Mouse (Mus musculus) erythroblast, embryonic 14.5 days (primary cell): ENCODE measurements around the gene Sbf1. TPM values are rescaled to one million over a fixed set of nuclear protein-coding genes. Genes with fewer than 3 reads are reported as not detected.

Experiments used
- H3K27me3 ChIP-seq: 2 replicates; pipeline ENCODE4 v1.6.1; 2012; ENCODE audit warnings: inconsistent platforms; ENCODE audit not compliant: control insufficient read depth
- H3K36me3 ChIP-seq: 2 replicates; pipeline ENCODE4 v1.6.1; 2012; ENCODE audit warnings: mild to moderate bottlenecking, inconsistent platforms; ENCODE audit not compliant: control insufficient read depth
- H3K4me1 ChIP-seq: 2 replicates; pipeline ENCODE4 v1.6.1; 2012; ENCODE audit warnings: inconsistent platforms; ENCODE audit not compliant: control insufficient read depth
- H3K4me3 ChIP-seq: replicated peaks from 2 replicates; pipeline ENCODE3; 2012; ENCODE audit warnings: moderate library complexity, mild to moderate bottlenecking, inconsistent platforms
- H3K9me3 ChIP-seq: 2 replicates; pipeline ENCODE4 v1.6.1; 2012; ENCODE audit warnings: low read length, inconsistent platforms, mixed read lengths; ENCODE audit not compliant: control insufficient read depth
- GATA1 ChIP-seq: IDR thresholded peaks from 2 replicates; pipeline ENCODE4 v1.6.1; 2012; ENCODE audit warnings: low read length, inconsistent platforms, mixed read lengths
- TAL1 ChIP-seq: IDR thresholded peaks from 3 replicates; pipeline ENCODE4 v1.6.1; 2012; ENCODE audit warnings: low read length, inconsistent platforms, mixed read lengths
- polyA plus RNA-seq: library from polyadenylated mRNA; stranded (reverse); fragments of >175 nt; gene quantifications from 2 replicates; pipeline ENCODE4 v1.2.3, GENCODE M21; 2012

The Sbf1 gene
- polyA plus RNA-seq = 28.7 and 42.5 TPM in 2 replicates

DNA sequence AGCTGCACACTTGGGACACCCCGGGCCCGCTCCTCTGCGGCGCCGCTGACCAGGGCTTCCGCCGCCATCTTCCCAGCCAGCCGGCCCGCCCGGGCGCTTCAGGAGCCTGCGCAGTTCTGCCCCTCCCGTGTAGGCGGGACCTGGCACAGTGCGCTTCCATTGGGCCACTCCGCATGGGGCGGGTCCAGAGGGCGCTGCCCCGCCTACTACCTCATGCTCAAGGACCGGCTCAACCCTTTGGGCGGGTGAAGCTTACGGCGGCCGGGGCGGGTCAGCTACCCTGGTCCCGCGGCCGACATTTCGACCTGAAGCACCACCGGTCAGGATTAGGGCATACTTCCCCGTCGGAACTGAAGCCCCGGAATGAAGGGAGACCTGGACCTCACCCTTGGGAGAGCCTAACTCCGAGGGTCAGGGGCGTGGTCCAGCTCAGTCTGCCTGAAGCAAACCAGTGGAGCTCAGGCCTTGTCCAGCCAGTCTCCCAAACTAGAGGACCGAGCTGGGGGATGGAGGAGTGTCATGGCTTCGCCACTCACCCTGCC is at the start of gene Sbf1:
Gene Sbf1 (minus strand): TSS at position 122 of the 542 bp plus-strand sequence.
- peaks cover 51% of the 10 kb centered on the region for H3K4me1 ChIP-seq

GRCm38 (mm10) chr15:89363051-89363450 is 47.9 kb upstream of the Sbf1 start:
- Histone ChIP-seq H3K27me3 (no peaks in the 10 kb centered on the region), H3K4me1 (peaks cover 26% of the 10 kb centered on the region), H3K9me3 (no peaks in the 10 kb centered on the region), H3K36me3 (peaks cover 99% of the 10 kb centered on the region), H3K4me3 (no peak overlapping the region)
- TF ChIP-seq TAL1 = no peak
- TF ChIP-seq GATA1 = no peak

More for the DNA sequence above, at the start of gene Sbf1:
- peak within 1 kb of the TSS; percentile 70 for H3K4me3 ChIP-seq
- H3K9me3 ChIP-seq = no peaks in the 10 kb centered on the region
- H3K27me3 ChIP-seq = no peaks in the 10 kb centered on the region
- H3K36me3 ChIP-seq = peaks cover 13% of the 10 kb centered on the region
- TF ChIP-seq GATA1 (no peak), TAL1 (no peak)

GRCm38 (mm10) chr15:89358784-89359183 is 43.7 kb upstream of the Sbf1 start:
- Histone ChIP-seq H3K27me3 (no peaks in the 10 kb centered on the region), H3K9me3 (no peaks in the 10 kb centered on the region), H3K36me3 (peaks cover 77% of the 10 kb centered on the region), H3K4me1 (peaks cover 55% of the 10 kb centered on the region), H3K4me3 (no peak overlapping the region)
- no peak for TF ChIP-seq GATA1
- no peak for TF ChIP-seq TAL1

- 0 out of 2 replicates have a peak, but pooled peaks have one; percentile 12 for TF ChIP-seq GATA1
- no peak for TF ChIP-seq TAL1
- Histone ChIP-seq H3K4me3 (peak overlapping the region; percentile 97), H3K27me3 (no peaks in the 10 kb centered on the region), H3K4me1 (peaks cover 59% of the 10 kb centered on the region), H3K36me3 (peaks cover 77% of the 10 kb centered on the region), H3K9me3 (no peaks in the 10 kb centered on the region)
Measured at GRCm38 (mm10) chr15:89356372-89356771, 41.3 kb upstream of the Sbf1 start.

DNA sequence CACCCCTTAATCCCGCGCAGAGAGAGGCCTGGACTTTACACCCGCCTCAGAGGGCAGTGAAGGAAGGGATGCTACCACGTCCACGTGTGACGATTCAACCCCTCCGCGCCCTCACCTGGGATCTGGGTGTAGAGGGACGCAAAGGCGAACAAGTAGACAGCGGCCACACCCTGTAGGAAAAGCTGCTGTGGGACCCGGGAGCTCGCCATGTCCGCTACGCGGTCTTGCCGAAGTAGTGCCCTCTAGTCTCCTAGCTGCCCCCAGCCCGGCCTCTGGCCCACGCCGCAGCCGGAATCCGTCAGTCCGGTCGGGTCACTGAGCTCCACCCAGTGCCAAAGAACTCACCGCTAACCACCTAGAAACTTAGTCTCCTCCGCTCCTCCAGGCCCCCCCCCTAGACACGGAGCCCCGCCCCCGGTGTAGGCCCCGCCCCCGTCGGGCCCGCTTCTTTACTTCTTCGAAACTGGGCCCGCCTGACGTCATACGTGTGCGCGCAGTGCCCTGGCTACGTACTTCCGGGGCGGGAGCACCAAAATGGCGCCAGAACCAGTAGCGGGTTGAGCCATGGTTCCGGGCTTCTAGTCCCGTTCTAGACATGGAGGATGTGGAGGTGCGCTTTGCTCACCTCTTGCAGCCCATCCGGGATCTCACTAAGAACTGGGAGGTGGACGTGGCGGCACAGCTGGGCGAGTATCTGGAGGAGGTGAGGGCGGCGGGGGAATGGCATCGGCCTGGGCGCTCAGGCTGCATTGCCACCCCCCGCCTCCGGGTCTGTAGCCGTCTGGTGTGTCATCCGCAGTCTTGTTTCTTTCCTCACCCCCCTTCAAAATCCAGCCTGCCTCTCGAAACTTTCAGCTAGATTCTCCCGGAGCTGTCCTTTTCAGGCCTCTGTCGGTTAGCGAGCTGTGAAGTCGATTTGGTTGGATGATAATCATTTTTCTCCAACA is 40.4 kb upstream of the Sbf1 start, which contains the start of the genes Lmf2 and Ncaph2:
Gene Lmf2 (minus strand): TSS at position 419 of the 947 bp plus-strand sequence.
Gene Ncaph2 (plus strand): TSS at position 479 of the 947 bp plus-strand sequence.
- Histone ChIP-seq H3K27me3 (no peaks in the 10 kb centered on the region), H3K4me1 (peaks cover 56% of the 10 kb centered on the region), H3K36me3 (peaks cover 77% of the 10 kb centered on the region), H3K9me3 (no peaks in the 10 kb centered on the region), H3K4me3 (peak within 1 kb of the TSS; percentile 97)
- TF ChIP-seq TAL1 (no peak), GATA1 (no peak)

DNA sequence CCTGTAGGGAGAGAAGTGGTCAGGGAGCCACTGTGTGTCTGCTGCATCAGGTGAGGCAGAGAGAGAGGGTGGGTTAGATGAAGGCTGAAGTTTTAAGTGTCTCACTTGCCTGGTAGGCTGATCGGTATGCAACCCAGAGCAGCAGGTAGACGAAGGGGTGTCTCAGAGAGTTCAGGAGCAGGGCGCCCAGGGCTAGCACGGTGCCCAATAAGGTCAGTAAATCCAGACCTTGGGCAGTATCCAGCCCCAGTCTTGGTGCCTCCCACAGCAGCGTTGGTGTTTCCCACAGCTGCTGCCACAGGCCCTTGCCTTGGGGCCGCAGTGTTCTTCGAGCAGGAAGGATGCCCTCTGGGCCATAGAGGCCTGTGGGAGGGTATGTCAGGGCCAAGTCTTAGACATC is 39.3 kb upstream of the Sbf1 start:
- H3K4me3 ChIP-seq = peak overlapping the region; percentile 97
- peaks cover 48% of the 10 kb centered on the region for H3K4me1 ChIP-seq
- H3K36me3 ChIP-seq = peaks cover 74% of the 10 kb centered on the region
- TF ChIP-seq GATA1 (no peak), TAL1 (no peak)
- no peaks in the 10 kb centered on the region for H3K9me3 ChIP-seq
- no peaks in the 10 kb centered on the region for H3K27me3 ChIP-seq

GRCm38 (mm10) chr15:89353837-89354236 is 38.7 kb upstream of the Sbf1 start:
- peaks cover 43% of the 10 kb centered on the region for H3K4me1 ChIP-seq
- H3K4me3 ChIP-seq = peak overlapping the region; percentile 97
- H3K27me3 ChIP-seq = no peaks in the 10 kb centered on the region
- TF ChIP-seq TAL1 (no peak), GATA1 (no peak)
- no peaks in the 10 kb centered on the region for H3K9me3 ChIP-seq
- peaks cover 68% of the 10 kb centered on the region for H3K36me3 ChIP-seq

- Histone ChIP-seq H3K9me3 (no peaks in the 10 kb centered on the region), H3K27me3 (no peaks in the 10 kb centered on the region), H3K4me3 (no peak overlapping the region), H3K4me1 (peaks cover 33% of the 10 kb centered on the region), H3K36me3 (peaks cover 58% of the 10 kb centered on the region)
- TF ChIP-seq GATA1 (no peak), TAL1 (no peak)
Measured at GRCm38 (mm10) chr15:89352795-89353194, 37.7 kb upstream of the Sbf1 start.

- H3K4me3 ChIP-seq = no peak overlapping the region
- peaks cover 27% of the 10 kb centered on the region for H3K4me1 ChIP-seq
- H3K36me3 ChIP-seq = peaks cover 51% of the 10 kb centered on the region
- H3K9me3 ChIP-seq = no peaks in the 10 kb centered on the region
- H3K27me3 ChIP-seq = no peaks in the 10 kb centered on the region
- TF ChIP-seq GATA1 (no peak), TAL1 (no peak)
Measured at GRCm38 (mm10) chr15:89352054-89352453, 36.9 kb upstream of the Sbf1 start.
